Mouse (Mus musculus): ENCODE measurements around the gene Ints1. TPM values are rescaled to one million over a fixed set of nuclear protein-coding genes. Genes with fewer than 3 reads are reported as not detected.

The Ints1 gene
- polyA plus RNA-seq (2014; fragmentation: Illumina TruSeq; extraction: RNeasy Lipid Tissue Mini Kit (QIAGEN cat#74804); ENCODE audit: low read depth, low replicate concordance) = not detected

GRCm38 (mm10) chr5:139775216-139775926 is at the start of gene Ints1:
Gene Ints1, minus strand, starts transcription at chr5:139775674.

GRCm38 (mm10) chr5:139819538-139820181 is 44.2 kb upstream of the Ints1 start, which contains the start of gene Tmem184a:
Gene Tmem184a, minus strand, starts transcription at chr5:139819917.

GRCm38 (mm10) chr5:139791227-139792158 is 16.0 kb upstream of the Ints1 start, which contains the start of gene Mafk:
Gene Mafk, plus strand, starts transcription at chr5:139791513.

GRCm38 (mm10) chr5:139735677-139736503 is 39.6 kb downstream of the Ints1 start, which contains the start of gene Micall2:
Gene Micall2, minus strand, starts transcription at chr5:139736336.

Other genes starting within 250 kb of the Ints1 start
- not detected for gene Uncx, start 232.2 kb downstream of the Ints1 start, polyA plus RNA-seq (2014; fragmentation: Illumina TruSeq; extraction: RNeasy Lipid Tissue Mini Kit (QIAGEN cat#74804); ENCODE audit: low read depth, low replicate concordance)
- 0.26 TPM for gene Micall2, start 39.3 kb downstream of the Ints1 start, polyA plus RNA-seq (2014; fragmentation: Illumina TruSeq; extraction: RNeasy Lipid Tissue Mini Kit (QIAGEN cat#74804); ENCODE audit: low read depth, low replicate concordance)
- gene Mafk, start 15.8 kb upstream of the Ints1 start, polyA plus RNA-seq (2014; fragmentation: Illumina TruSeq; extraction: RNeasy Lipid Tissue Mini Kit (QIAGEN cat#74804); ENCODE audit: low read depth, low replicate concordance) = 2.9 TPM
- gene Tmem184a, start 44.2 kb upstream of the Ints1 start, polyA plus RNA-seq (2014; fragmentation: Illumina TruSeq; extraction: RNeasy Lipid Tissue Mini Kit (QIAGEN cat#74804); ENCODE audit: low read depth, low replicate concordance) = 1.1 TPM
- gene Gm26938, start 50.7 kb upstream of the Ints1 start, polyA plus RNA-seq (2014; fragmentation: Illumina TruSeq; extraction: RNeasy Lipid Tissue Mini Kit (QIAGEN cat#74804); ENCODE audit: low read depth, low replicate concordance) = not detected
- gene Psmg3, start 51.2 kb upstream of the Ints1 start, polyA plus RNA-seq (2014; fragmentation: Illumina TruSeq; extraction: RNeasy Lipid Tissue Mini Kit (QIAGEN cat#74804); ENCODE audit: low read depth, low replicate concordance) = 0.66 TPM
- not detected for gene Elfn1, start 132.3 kb upstream of the Ints1 start, polyA plus RNA-seq (2014; fragmentation: Illumina TruSeq; extraction: RNeasy Lipid Tissue Mini Kit (QIAGEN cat#74804); ENCODE audit: low read depth, low replicate concordance)

Data from liver, adult 10 weeks (tissue).